Comparison of ENCODE assay signal across 1 mouse cellular context in genomic region chr11:32220607-32221224, GRCm38 (mm10).
TF ChIP-seq lines count a peak whose summit lies in the region.

No protein-coding gene starts in this region.

TF ChIP-seq in MEL, 35 proteins besides CTCF, POLR2A, EP300 and RAD21 (continued from another document):
- TF ChIP-seq ELF1 (IDR thresholded peaks at IDR 0.05; ENCODE audit: low read depth, low read length) (no peak), HCFC1 (IDR thresholded peaks at IDR 0.05; ENCODE audit: low read depth, low read length) (no peak)
TF ChIP-seq in MEL: peak in this region for 0.
